Mouse (Mus musculus) ZHBTc4 (cell line): ENCODE data around the gene Zfp977.

Experiments used
- DNase-seq: peaks from one replicate; pipeline ENCODE4 v3.0.0-alpha.2; 2011; ENCODE audit warnings: low read depth, low spot score

Zfp977 gene

GRCm38 (mm10) chr7:42592413-42592812 lies at the start of gene Zfp977:
Zfp977 (minus strand) TSS chr7:42592547.
- DNase-seq: peak; percentile 93

GRCm38 (mm10) chr7:42631031-42631430 lies 38.7 kb upstream of the Zfp977 start:
- peak; percentile 26 for DNase-seq

DNA sequence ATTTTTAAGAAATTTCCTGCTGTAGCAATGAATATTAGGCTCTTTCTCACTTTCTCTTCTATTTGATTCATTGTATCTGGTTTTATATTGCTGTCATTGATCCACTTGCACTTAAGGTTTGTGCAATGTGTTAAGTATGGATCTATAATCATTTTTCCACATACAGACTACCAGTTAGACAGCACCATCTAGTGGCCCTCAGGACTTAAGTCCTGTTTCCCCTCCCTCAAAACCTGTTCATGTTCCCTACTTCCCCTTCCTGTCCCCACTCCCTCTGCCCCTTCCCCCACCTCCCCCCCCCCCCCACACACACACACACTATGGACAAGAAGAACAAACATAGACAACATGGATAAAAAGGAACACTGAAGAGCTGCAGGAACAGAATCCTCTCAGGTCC lies 3.3 kb upstream of the Zfp977 start:
- DNase-seq: peak; percentile 50

DNA sequence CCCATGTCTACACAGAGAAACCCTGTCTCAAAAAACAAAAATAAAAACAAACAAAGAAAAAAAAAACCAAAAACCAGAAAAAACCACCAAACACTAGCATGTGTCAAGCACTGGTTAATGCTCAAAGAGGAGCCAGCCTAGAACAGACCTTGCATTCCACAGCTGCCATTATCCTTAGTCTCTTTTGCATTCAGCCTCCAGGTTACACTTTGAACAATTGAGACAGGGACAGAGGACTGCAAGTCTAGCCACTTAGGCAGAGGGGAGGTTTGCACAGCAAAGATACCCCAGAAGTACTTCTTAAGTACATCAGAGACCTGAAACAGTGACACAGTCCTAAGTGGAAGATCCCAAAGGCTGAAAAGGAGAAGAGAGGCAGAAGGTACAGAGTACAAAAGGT lies 1.0 kb downstream of the Zfp977 start:
- DNase-seq: peak; percentile 63

DNA sequence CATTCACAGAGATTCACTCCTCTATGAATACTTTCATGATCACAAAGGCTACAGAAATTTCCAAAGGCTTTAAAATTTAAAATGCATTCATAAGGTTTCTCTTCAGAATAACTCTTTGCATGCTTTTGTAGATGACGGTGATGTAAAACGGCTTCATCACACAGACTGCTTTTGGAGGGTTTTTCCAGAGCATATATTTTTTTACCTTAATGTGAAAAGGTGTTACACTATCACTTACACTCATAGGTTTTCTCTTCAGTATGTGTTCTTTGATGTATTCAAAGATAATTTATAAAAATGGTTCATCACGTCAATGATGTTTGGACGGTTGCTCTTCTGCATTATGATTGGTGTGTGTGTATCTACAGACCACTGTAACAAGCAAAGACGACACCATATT lies 13.9 kb downstream of the Zfp977 start, which contains the start of gene Gm21028:
Gene Gm21028, minus strand, starts transcription at position 101 of the 400 bp plus-strand sequence.
- DNase-seq: no peak

- DNase-seq: peak; percentile 79
Observed at GRCm38 (mm10) chr7:42551766-42552165, 40.6 kb downstream of the Zfp977 start.
